Mouse (Mus musculus) spleen, postnatal 36 days (tissue): Measurements from ENCODE around the gene Tln2.
"Not testable (repeated sequence)": the region's sequence is repeated elsewhere in the genome, so short reads cannot be mapped to it uniquely, and the experiment has no call there.

ENCODE experiments used
- DNase-seq, 2 experiments: peaks; one replicate each; pipeline ENCODE4 v3.0.0; 2022; ENCODE audit warnings: low spot score in 2 of 2, mixed read lengths in 1 of 2

The Tln2 gene

DNA sequence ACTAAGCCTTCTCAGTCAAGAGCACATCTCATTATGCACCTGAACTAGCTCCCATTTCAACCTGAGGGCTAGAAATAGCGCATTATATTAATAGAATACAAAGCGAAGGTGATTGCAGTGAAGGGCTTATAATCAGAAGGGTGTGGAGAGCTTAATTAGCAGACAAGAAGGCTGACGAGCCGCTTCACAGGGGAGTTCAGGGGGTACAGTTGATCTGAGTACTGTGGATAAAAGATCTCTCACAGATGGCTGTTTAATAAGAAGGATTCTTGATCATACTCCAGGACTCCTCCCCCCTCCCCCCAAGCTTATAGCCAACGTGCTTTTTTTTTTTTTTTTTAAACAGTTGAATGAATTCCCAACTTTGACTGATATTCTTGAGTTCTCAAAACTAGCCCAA is 198.0 kb downstream of the Tln2 start:
- DNase-seq, result no peak

GRCm38 (mm10) chr9:67354356-67354755 is 205.1 kb downstream of the Tln2 start:
- DNase-seq, result no peak

DNA sequence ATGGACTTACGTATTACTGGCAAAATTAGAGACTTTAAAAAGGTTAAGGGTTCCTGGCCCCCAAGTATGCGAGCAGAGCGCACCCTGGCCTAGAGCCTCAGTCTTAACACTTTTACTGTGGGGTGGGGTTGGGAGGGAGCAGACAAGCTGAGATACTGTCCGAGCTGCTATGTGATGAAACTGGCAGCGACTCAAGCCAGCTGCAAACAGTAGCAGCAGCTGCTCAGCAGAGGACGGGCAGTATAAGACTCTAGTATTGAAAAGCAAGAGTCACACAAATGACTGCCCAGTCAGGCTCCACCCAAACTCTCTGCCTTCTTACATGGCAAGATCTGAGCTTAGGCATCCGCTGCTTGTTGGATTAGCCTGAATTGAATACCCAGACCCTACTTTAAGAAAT is 206.1 kb downstream of the Tln2 start:
- DNase-seq, result no peak

GRCm38 (mm10) chr9:67348983-67349382 is 210.5 kb downstream of the Tln2 start:
- no peak for DNase-seq

- DNase-seq, result no peak
Observed at GRCm38 (mm10) chr9:67347184-67347583, 212.3 kb downstream of the Tln2 start.

- DNase-seq, result no peak
Observed at GRCm38 (mm10) chr9:67331281-67331680, 228.2 kb downstream of the Tln2 start.

DNA sequence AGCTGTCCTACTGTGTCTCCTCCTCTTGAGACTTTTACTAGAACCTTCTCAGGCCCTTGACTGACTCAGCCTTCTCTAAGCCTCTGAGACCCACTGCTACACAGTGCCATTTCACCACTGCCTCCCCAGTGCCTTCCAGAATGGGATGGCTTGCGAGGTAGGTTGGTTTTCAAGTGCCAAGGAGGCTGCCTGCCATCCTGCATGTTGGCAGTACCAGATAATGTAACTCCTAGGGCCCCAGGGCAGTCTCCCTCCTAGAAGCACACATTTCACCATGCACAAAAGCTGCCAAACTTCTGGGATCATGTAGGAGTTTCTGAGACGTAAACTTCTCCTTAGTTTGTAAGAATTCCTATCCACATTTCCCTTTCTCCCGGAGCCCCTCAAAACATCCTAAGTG is 231.1 kb downstream of the Tln2 start:
- DNase-seq, result no peak

DNA sequence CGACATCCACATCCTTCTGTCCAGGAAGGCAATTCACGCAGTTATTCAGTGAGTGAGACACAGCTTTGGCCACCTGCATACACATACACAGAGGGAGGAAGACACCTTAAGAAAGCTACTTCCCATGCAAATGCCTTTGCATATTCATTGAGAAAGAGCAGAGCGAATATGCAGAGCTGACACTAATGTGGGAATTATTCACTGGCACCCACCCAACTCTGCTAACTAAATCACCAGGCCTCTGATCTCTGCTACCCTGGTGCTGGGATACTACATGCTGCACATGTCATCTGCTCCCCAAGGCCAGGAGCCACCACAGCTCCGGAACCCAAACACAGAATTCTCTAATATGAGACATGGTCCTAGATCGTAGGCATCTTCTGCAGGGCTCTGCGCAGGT is 237.6 kb downstream of the Tln2 start:
- no peak for DNase-seq

- no peak for DNase-seq
Observed at GRCm38 (mm10) chr9:67315356-67315755, 244.1 kb downstream of the Tln2 start.

DNA sequence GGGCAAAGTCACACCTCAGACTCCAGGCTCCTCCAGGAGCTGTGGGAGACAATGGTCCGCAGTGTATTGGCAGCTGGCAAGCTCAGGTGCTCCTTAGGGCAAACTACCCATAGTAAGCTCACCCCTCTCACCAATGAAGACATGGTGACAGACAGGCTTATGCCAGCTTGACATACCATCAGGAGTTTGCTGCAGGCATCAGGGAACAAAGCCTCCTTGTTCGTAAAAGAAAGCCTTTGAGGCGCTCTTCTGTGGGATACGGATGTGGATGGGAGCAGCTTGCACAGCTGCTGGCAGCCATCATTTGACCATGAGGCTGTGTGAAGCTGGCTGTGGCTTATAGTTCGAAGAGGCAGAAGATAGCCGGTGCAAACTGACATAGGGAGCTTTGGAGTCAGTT is 254.5 kb downstream of the Tln2 start:
- DNase-seq, result no peak

GRCm38 (mm10) chr9:67303986-67304385 is 255.5 kb downstream of the Tln2 start:
- DNase-seq, result no peak

GRCm38 (mm10) chr9:67303038-67303437 is 256.5 kb downstream of the Tln2 start:
- DNase-seq, result no peak

GRCm38 (mm10) chr9:67302386-67302989 is 257.0 kb downstream of the Tln2 start:
- no peak for DNase-seq

- no peak for DNase-seq
Observed at GRCm38 (mm10) chr9:67301571-67301970, 257.9 kb downstream of the Tln2 start.

- DNase-seq, result no peak
Observed at GRCm38 (mm10) chr9:67300769-67301168, 258.7 kb downstream of the Tln2 start.

DNA sequence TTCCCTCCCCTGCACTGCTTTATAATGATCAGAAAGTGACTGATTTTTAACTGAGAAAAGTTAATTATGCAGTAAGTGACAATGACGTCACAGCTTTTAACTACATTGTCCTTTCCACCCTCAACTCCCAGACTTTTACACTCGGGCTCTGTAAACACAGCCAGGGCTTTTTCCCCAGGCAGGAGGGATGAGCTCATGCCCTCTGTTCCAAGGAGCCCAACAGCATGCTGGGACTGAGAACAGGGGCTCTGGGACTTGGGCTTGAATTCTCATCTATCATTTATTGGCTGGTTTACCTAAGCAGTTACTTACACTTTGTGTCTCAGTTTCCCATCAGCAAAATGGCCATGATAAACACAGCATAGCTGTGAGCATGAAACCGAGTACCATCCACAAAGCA is 259.2 kb downstream of the Tln2 start:
- no peak for DNase-seq

DNA sequence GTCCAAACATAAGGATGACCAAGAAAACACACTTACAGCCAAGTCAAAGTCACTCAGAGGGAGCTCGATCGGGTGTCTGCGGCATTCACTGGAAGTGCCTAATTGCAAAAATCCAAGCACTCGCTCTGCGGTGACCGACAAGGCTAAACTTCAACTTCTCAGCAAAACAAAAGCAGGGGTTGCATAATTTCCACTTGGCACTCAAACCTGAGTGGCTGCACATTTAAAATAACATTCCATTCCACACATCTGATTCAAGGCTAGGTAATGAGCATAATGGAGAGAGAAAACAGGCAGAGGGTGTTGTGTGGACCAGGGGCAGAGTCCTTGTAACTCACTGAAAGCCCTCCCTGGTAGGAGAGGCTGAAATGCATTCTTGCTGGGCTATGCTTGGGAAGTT is 260.3 kb downstream of the Tln2 start:
- DNase-seq, result no peak

- no peak for DNase-seq
Observed at GRCm38 (mm10) chr9:67297236-67297889, 262.1 kb downstream of the Tln2 start.

GRCm38 (mm10) chr9:67287457-67287856 is 272.0 kb downstream of the Tln2 start:
- no peak for DNase-seq

DNA sequence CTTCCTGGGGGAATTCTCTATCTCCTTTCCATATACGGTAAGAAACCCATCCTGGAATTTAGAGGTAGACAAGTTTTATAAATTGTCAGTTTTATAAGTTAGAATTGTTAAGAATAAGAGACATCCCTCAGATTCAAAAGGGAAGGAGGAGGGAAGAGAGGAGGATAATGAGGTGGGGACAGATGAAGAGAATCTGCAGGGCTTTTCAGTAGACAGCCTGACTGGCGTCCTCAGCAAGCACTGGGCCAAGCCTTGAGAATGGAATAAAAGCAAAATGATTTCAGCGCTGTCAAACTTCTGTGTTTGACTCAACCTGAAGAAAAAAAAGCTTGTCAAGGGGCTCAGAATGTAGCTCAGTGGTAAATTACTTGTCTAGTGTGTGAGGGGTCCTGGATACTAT is 272.7 kb downstream of the Tln2 start:
- no peak for DNase-seq

GRCm38 (mm10) chr9:67285544-67285943 is 274.0 kb downstream of the Tln2 start:
- no peak for DNase-seq

DNA sequence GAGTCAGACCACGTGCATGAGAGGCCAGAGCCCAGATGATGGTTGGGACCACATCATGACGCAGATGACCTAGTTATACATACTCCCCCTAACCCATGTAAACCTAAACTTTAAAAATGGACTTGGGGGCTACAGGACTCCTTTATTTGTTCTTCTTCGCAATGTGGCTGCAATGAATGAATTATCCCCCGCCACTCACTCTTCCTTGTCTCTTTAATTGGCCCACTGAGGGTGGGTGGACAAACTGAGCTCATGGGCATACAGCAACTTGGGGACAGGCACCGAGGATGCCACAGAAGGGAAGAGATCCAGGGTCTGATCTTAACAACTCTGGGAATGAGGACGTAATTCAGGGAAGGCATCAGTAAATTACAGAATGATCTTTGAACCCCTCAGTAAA is 277.7 kb downstream of the Tln2 start:
- DNase-seq, result no peak

GRCm38 (mm10) chr9:67280311-67280710 is 279.2 kb downstream of the Tln2 start:
- not testable (repeated sequence) for DNase-seq

- DNase-seq, result no peak
Observed at GRCm38 (mm10) chr9:67276446-67276845, 283.1 kb downstream of the Tln2 start.
